Mouse (Mus musculus) megakaryocyte, embryonic 14.5 days (primary cell): ENCODE results near the gene Saysd1.

Source experiments
- FLI1 ChIP-seq: IDR thresholded peaks from 2 replicates; pipeline ENCODE4 v1.6.1; 2012; ENCODE audit warnings: low read length, inconsistent platforms, mixed read lengths
- GATA1 ChIP-seq: IDR thresholded peaks from 3 replicates; pipeline ENCODE4 v1.6.1; 2012; ENCODE audit warnings: mixed read lengths, low read length, inconsistent platforms, borderline replicate concordance

DNA sequence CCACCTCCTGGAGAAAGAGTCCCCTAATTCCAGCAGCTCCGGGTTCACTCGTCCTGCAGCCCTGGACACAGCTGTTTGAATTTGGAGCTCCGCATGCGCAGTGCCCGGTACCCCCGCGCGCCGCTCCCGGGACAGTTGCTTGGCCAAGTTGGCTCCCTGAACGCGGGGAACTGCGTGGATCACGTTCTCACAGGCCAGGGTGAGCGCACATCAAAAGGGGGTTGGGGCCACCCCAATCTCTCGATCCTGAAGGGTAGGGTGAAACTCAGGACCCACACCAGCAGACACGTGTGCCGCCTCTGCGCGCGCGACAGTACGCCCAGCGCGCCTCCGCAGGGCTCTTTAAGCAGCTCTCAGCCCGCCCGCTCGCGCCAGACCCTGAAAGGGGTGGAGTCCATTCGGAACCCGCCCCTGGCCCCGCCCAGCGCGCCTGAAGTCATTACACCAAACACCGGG, 43.2 kb upstream of the Saysd1 start, which contains the start of gene Kcnk5:
- TF ChIP-seq GATA1, result no peak
- TF ChIP-seq FLI1, result no peak
